Mouse (Mus musculus) lung, postnatal 0 days (tissue): ENCODE measurements around the gene Sumf2.

Experiments
- CTCF ChIP-seq: IDR thresholded peaks from 2 replicates; pipeline ENCODE4 v1.5.1; 2016; ENCODE audit warnings: antibody characterized with exemption, mild to moderate bottlenecking
- EP300 ChIP-seq: IDR thresholded peaks from 2 replicates; pipeline ENCODE4 v1.6.1; 2016; ENCODE audit warnings: antibody characterized with exemption, mild to moderate bottlenecking, control low read depth

DNA sequence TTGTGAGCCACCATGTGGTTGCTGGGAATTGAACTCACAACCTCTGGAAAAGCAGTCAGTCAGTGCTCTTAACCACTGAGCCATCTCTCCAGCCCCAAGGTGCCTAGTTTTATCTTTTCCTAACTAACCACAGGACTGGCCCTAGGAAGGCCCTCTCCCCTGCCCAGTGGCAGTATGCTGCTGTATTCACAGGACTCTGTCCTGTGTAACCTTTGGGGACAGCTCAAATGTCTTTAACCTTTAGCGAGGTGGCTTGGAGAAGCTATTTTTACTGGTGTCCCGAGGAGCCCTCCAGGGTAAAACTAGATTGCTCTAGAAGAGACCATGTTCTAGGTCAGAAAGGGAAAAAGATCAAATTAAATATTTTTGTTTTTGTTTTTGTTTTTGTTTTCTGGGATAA lies 24.5 kb downstream of the Sumf2 start:
- TF ChIP-seq CTCF, result no peak
- no peak for TF ChIP-seq EP300
